Mouse (Mus musculus) cerebral cortex, adult 2 months (tissue): ENCODE results near the gene Zfp740.

Experiments used
- WGBS: fragments of 180-500 bp; shearing (Covaris S2); methylation state at CpG from one replicate; pipeline ENCODE4 v1.1.7; 2018; 5-methylcytosine and 5-hydroxymethylcytosine counted together

The Zfp740 gene

DNA sequence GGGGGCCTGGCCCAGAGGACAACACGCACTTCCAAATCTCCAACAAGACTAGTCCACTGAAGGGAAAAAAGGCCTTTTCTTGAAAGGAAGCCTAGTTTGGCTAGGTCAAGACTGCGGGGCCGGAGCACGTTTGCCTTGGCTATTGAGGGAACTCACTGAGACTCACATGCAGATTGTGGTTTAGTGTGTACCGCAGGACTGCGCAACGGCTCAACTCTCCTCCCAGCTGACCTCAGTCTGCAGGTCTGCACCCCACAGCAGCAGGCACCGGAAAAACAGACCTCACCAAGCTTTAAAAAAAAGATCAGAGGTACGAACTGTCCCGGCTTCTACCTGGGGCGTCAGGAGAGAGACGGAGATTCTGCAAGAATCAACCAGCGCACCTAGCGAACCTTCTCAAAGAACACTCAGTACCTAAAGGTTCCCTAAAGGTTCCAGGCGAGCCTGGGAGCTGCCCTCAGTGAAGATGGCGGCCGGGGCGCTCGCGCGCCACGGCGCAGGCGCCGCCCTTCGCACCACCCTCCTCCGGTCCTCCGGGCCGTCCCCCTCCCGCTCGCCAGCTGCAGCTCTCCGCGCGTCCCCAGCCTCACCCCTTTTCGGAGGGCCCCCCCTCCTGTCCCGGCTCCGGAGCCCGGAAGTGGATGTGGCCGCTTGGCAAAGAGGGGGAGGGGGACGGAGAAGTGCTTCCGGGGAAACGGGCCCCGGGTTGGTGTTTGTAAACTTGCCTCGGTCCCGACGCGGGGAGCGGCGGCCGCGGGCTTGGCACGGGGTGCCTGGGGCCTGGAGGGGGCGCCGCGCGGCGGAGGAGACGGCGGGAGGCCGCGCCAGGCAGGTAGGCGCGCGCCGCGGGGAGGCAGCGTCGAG is at the start of gene Zfp740:
TSS of gene Zfp740 (plus strand) at position 279 of the 864 bp plus-strand sequence.
- under 1% methylated on average over 61 of the region's 68 CpGs for WGBS

DNA sequence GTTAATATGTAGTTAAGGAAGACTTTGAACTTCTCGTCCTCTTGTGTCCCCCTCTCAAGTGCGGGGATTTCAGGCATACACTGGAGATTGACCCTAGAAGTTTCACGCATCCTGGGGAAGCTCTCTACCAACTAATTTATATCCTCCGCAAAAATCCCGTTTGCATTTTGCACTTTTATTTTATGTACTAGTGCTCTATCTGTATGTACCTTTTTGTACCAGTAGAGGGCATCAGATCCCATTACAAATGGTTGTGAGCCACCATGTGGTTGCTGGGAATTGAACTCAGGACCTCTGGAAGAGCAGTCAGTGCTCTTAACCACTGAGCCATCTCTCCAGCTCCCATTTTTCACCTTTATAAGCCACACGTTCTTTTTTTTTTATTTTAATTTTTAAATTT is 48.0 kb upstream of the Zfp740 start:
- WGBS = 97% methylated on average over 6 of the region's 6 CpGs

DNA sequence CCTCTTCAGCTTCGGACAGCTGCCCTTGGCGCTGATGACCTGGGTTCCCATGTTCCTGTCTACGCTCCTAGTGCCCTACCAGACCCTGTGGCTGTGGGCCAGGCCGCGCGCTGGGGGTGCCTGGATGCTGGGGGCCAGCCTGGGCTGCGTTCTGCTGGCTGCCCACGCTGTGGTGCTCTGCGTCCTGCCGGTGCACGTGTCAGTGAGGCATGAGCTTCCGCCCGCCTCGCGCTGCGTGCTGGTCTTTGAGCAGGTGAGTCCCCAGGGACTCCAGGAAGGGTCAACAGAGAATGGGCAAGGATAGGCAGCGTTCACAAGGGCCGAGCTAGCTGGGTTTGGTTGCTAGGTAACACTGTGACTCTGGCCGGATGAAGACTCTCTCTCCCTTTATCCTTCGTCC is 46.2 kb upstream of the Zfp740 start:
- WGBS = 38% methylated on average over 20 of the region's 20 CpGs

DNA sequence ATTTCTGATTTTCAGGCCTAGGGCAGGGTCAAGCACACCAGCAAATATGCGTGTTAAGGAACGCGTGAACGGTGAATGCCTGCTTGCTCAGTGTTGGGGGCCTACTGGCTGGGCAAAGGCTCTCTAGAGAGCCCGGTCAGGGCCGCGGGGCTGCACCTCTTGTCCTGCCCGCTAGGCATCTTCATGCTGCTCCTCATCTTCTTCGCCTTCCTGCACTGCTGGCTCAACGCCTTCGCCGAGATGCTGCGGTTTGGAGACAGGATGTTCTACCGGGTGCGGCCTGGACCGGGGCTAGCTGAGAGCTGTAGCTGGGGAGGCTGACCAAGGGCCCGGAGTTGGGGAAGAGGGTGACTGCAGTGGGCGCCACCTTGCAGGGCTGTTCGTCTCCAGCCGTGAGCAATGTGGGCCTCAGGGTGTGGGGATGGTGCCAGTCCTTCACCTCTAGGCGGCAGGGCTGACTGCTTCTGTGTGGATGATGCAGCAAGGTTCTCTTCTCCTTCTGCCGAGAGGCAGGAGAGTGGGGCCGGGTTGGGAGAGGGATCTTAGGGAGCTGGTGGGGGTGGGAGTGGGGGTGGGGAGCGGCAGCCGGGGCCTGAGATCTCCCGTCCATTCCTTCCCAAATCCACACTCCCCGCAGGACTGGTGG is 42.5 kb upstream of the Zfp740 start:
- 80% methylated on average over 27 of the region's 27 CpGs for WGBS

DNA sequence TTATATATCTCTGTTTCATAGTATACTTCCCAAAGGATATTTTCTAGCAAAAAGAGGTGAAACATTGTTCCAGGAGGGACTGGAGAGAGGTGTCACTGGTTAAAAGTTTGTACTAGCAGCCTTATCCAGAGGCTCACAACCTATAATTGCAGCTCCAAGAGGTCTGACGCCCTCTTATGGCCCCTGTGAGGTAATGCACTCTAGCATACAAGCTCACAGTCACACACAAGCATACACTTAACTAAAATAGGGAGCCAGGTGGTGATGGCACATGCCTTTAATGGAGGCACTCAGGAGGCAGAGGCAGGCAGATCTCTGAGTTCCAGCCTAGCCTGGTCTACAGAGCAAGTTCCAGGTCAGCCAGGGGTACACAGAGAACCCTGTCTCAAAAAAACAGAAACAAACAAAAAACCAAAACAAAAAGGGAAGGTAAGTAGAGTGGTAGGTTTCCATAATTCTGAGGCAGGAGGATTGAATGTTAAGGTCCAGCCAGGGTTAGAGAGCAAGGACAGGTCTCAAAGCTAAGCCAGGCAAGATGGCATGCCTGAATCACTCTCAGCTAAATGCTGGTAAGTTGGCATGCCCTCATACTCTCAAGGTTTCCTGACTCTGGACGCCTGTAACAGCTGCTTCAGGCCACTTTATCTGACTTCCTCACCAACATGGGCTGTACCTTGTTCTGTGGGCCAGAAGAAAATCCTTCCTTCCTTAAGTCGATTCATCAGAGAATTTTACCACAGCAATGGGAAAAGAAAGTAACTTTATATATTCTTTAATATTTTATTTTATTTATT is 39.0 kb upstream of the Zfp740 start:
- 55% methylated on average over 3 of the region's 3 CpGs for WGBS

DNA sequence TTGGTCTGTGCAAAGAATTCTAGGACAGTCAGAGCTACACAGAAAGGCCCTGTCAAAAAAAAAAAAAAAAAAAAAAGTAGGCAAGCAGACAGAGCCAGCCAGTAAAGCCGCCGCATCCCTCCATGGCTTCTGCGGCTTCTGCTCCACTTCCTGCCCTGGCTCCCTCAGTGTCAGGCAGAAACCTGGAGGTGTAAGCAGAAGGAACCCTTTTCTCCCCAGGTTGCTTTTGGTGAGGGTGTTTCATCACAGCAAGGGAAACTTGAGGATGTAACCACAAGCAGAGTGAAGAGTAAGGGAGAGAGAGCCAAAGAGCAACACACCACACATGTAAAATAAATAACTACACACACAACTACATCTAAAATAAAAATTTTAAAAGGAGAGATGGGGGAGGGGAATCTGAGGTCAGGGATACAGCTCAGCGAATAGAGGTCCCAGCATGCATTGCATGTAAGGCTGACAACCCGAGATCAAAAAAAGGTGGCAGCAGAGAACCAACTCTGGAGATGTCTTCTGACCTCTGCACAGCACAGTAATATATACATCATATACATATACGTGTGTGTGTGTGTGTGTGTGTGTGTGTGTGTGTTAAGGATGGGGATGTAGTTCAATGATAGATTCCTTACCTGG is 37.5 kb upstream of the Zfp740 start:
- WGBS = 53% methylated on average over 6 of the region's 6 CpGs

DNA sequence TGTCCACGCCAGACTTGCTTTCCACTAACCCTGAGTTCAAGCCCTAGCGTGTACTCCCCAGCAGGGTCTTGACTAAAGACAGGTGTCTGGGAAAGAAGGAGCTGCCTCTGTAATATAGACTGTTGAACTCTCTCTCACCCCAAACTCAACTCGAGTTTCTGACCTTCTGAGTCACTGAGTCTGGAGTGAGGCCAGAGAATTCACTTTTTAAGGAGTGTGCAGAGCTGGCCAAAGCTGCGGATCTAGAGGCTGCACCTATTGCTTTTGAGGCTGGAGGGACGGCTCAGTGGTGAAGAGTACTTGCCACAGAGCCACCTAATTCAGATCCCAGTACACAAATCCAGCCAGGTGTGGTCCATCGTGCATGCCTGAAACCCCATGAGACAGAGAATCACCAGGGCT is 35.4 kb upstream of the Zfp740 start:
- 72% methylated on average over 6 of the region's 6 CpGs for WGBS

DNA sequence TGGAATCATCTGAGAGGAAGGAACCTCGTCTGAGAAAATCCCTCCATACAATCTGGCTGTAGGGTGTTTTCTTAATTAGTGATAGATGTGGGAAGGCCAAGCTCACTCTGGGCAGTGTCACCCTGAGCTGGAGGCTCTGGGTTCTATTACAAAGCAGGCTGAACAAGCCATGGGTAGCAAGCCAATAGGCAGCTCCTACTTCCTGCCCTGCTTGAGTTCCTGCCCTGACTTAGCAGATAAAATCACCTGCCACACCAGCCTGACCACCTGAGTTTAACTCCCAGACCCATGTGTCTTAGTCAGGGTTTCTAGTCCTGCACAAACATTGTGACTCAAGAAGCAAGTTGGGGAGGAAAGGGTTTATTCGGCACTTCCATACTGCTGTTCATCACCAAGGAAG is 34.0 kb upstream of the Zfp740 start:
- WGBS = 66% methylated on average over 2 of the region's 2 CpGs

DNA sequence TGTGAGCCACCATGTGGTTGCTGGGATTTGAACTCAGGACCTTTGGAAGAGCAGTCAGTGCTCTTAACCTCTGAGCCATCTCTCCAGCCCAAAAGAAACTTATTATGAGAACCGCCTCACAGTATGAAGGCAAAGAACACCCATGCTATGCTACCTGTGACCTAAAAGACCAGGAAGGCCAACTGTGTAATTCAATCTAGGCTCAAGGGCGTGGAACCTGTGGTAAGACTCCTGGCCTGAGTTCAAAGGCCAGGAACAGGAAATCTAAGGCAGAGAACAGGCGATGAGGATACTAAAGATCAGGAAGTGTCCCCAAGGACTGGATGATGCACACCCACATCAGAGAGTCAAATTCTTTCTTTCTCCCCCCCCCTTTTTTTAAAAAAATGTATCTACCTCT is 29.5 kb upstream of the Zfp740 start:
- 87% methylated on average over 3 of the region's 3 CpGs for WGBS

DNA sequence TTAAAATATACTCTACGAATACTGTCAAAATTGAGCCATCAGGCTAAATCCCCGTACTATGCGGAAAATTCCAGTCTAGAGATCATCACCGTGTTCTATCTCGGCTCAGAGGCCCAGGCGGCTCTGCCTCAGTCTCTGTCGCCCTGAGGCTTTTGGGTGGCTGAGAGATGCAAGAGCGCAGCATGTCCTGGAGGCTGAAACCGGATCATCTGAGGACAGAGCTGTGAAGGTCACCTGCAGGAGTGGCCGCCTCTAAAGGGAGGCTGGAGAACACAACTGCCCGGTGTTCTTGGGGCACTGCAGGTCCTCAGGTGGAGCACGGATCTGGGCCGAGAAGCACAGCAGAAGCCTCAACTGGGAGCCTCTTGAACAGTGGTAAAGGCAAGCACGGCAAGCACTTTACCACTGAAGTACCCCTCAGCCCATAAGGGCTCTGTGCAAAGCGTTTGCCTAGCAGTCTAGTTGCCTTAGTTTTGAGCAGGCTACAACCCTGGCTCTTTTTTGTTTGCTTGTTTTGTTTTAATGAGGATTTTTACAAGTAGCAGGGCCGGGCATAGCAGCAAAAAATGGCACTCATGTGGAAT is 27.2 kb upstream of the Zfp740 start:
- 95% methylated on average over 16 of the region's 16 CpGs for WGBS

DNA sequence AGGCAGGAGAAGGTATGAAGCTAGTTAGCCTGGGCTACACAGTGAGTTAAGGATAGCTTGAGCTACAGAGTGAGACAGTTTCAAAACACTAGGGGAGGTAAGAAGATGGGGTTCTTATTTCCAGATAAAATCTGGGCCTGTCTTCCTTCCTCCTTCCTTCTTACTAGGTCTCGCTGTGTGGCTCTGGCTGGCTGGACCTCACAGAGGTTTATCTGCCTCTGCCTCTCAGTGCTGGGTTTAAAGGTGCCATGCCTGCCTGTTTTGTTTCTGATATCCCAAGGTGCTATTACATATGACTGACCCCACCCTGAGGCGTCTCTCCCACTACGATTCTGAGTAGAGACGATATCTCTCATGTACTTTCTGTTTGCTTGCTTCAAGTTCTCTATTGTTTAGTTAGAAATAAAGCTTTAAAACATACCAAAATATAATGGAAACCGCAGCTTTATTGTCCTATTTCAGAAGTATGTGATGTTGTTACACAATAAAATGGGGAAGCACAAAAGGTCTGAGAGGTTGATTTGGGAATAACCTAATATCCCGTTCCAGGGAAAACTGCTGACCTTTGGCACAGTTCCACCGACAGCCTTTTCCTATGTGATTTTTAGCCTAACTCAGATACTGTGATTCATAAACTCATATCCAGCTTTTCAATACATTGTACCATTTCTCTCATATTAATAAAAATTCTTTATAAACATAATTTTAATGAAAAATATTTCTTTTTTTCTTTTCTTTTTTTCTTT is 26.3 kb upstream of the Zfp740 start:
- 88% methylated on average over 7 of the region's 7 CpGs for WGBS

DNA sequence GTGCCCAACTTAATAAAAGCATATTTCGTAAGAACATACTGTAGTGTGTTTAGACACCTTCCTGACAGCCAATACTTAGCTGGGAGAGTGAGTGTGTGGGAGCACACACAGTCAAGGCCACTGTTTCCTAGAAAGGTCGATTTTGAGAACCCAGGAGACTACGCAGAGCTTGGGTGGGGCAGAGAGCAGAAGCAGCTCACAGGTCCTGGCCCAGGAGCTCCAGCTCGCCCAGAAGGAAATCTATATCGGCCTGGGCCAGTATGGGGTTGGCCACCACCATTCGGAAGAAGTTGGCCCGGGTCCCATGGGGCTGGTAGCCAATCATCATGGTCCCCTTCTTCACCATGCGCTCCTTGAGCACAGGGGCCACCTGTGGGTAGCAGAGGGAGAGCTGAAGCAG is 25.6 kb upstream of the Zfp740 start:
- WGBS = 88% methylated on average over 8 of the region's 8 CpGs

DNA sequence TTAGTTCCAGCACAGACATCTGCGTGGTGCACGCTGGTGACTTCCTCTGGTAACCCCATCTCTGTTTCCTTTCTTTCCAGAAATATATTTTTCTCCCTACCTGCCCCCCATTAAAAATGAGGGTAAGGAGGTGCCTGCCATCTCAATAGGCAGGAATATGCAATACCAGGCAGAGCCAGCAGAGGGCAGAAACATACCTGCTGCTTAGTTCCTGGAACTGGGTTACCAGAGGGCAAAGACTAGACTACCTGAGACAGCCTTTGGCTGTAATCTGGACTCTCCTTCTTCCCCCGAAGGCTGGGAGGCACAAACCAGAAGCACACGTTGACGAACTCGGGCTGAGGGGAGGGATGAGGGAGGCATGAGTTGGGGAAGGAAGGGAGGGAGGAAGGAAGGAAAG is 24.8 kb upstream of the Zfp740 start:
- 27% methylated on average over 6 of the region's 6 CpGs for WGBS

DNA sequence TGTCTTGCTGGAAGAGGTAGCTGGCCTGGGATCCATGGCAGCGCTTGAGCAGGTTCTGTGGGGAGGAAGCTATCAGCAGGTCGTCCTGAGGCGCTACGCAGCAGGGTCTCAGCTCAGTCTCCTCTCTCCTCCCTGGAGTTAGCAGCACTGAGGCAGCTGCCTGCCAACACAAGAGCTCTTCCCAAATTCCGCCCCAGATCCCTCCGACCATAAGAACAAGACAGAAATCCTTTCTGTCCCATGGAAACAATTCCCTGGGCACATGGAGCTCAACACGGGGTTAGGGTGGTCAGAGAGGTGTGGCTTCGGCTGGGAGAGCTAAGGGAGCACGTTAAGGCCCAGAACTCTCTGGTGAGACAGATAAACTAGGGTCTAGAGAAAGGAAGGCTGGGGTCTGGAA is 23.9 kb upstream of the Zfp740 start:
- 91% methylated on average over 9 of the region's 9 CpGs for whole genome bisulfite sequencing

DNA sequence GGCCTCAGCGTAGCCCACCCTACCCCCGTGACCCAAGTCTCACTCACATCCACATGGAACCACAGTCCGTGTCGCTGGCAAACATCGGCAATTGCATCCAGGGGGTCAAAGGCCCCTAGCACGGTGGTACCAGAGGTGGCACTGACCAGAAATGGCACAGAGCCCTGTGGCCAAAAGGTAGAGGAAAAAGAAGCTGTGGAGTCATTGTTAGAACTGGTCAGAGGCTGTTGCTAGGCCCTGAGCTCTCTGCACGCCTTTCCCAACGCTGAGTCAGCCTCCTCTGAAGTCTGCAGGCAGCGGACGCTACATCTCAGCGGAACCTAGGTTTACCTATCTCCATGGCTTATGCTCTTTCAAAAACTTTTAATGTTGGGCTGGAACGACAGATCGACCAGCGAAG is 23.1 kb upstream of the Zfp740 start:
- WGBS = 95% methylated on average over 14 of the region's 14 CpGs

DNA sequence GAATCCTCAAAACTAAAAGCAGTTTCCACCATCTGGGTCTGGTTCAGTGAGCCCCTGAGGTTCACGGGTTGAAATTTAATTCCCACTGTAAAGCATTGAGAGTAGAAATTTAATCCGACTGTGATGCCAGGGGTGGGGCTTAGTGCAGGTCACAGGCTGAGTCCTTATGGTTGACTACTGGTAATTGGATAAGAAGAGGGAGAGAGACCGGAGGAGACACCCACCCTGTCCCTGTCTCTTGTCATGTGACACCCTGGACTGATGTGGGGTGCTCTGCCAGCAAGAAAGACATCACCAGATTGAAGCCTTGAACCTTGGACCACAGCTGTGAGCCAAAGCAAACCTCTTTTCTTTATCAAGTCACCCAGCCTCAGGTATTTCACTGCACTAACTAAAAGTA is 20.0 kb upstream of the Zfp740 start:
- WGBS = 93% methylated on average over 3 of the region's 3 CpGs

DNA sequence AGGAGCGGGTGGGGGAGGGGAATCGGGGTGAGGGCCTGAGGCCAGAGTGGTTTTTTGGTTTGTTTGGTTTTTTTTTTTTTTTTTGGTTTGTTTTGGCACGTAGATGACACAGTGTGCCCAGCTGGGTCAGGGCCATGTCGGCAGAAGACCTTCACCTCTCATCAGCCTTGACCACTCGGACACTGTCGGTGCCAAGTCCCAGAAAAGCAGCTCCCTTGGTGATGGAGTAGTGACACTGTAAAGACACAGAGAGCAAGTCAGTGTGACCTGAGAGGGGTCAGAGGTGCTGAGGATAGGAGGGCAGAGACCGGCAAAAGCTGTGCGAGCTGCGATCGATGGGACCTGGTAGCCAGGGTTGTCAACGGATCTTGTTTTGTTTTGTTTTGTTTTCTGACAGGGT is 16.8 kb upstream of the Zfp740 start:
- WGBS = 92% methylated on average over 11 of the region's 11 CpGs

DNA sequence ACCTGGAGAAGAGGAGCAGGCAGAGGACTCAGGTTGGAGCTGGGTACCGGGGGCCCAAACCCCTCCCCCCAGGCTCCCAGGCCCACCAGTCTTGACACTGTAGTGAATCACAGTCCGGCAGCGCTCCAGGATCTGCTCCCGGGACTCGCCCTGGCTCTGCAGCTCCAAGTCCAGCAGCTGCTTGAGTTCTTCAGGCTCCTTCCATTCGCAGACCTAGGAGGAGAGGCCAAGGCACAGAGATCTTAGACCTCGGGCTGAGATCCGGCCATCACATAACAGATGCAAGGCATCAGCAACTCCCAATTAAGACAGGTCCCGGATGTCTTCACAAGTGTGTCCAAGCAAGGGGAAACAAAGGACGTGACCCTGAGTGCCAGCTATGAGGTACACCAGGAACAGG is 15.0 kb upstream of the Zfp740 start:
- WGBS = 94% methylated on average over 10 of the region's 10 CpGs

DNA sequence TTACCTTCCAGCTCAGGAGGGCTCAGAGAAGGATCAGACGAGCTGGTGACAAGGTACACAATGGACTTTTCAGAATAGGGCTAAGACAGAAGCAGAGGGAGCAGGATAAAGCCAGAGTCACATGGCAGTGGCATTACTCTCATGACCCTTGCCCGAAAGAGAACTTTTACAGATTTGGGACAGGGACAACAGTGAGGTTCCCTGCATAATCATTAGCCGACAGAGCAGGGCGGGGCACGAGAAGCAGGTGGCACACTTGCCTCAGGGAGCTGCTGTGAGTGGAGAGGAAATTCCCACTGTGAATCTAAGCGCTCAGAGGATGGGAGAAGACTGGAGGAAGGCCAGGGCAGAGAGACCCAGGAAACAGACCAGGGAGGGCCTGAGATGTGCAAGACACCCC is 14.2 kb upstream of the Zfp740 start:
- WGBS = 68% methylated on average over 6 of the region's 6 CpGs

DNA sequence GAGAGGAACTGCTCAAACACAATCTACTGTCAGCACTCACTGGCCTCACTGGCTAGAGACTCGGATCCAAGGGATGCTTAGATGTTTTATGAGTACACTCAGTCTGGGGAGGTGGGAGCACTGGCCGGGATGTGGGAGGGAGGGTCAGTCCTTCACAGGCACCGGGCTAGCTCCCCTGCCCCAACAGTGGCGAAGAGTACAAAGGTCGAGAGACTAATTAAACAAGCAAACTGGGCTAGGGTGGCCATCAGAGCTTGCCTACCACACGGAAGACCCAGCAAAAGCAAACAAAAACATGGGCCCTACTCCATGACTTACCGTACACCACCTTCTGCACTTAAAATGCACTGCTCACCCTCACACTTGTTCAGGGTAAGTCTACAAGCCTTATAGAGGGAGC is 11.3 kb upstream of the Zfp740 start:
- WGBS = 84% methylated on average over 7 of the region's 7 CpGs

DNA sequence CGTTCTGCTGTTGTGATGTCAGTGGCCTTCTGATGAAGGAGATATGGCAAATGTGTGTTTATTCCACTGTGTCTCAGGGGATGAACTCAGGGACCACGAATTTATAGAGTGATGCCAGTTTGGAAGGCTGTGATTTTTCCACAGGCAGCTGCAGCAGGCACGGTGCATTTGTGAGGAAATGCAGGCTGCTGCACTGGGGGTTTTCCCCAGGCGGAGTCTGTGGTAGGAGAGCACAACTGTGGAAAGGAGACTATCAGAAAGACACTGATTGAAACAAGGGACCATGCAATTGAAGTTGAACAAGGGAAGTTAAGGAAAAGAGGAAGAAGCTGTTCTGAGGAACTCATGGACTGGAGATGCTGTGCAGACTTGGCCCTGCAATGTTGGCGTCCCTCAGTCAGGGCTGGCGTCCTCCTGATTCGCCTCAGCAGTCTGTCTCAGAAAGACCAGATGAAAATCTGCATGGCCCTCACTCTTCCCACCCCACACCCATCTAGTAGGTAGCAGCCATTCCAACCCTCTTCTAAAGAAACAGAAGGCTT is 10.7 kb upstream of the Zfp740 start:
- 82% methylated on average over 7 of the region's 7 CpGs for WGBS
